Mouse (Mus musculus) kidney, adult 9 months (tissue): ENCODE measurements around the gene Pdzrn4.

Source experiments
- DNase-seq: peaks from one replicate; pipeline ENCODE4 v3.0.0; 2022

Gene Pdzrn4

GRCm38 (mm10) chr15:92752167-92752566 lies 355.5 kb downstream of the Pdzrn4 start:
- no peak for DNase-seq

- DNase-seq, result no peak
These were observed 355.9 kb downstream of the Pdzrn4 start for GRCm38 (mm10) chr15:92752578-92752977.

- DNase-seq, result no peak
These were observed 360.6 kb downstream of the Pdzrn4 start for GRCm38 (mm10) chr15:92757085-92757903.

- DNase-seq, result no peak
These were observed 362.3 kb downstream of the Pdzrn4 start for GRCm38 (mm10) chr15:92759001-92759400.

- no peak for DNase-seq
These were observed 366.6 kb downstream of the Pdzrn4 start for GRCm38 (mm10) chr15:92763303-92763702.

- no peak for DNase-seq
These were observed 372.9 kb downstream of the Pdzrn4 start for GRCm38 (mm10) chr15:92769535-92769934.

GRCm38 (mm10) chr15:92788036-92788435 lies 391.4 kb downstream of the Pdzrn4 start:
- no peak for DNase-seq

GRCm38 (mm10) chr15:92794275-92794674 lies 397.6 kb downstream of the Pdzrn4 start:
- DNase-seq, result no peak

- DNase-seq, result no peak
These were observed 409.3 kb downstream of the Pdzrn4 start for GRCm38 (mm10) chr15:92805934-92806333.

GRCm38 (mm10) chr15:92806352-92806751 lies 409.7 kb downstream of the Pdzrn4 start:
- DNase-seq, result no peak
